Mouse (Mus musculus): ENCODE measurements around the gene Brinp1.
A peak's percentile ranks its signal among the peaks of the same experiment; 100 is the strongest.

Gene Brinp1

GRCm38 (mm10) chr4:68954322-68954901 is at the start of gene Brinp1:
Brinp1 (minus strand) TSS chr4:68954397.
- DNase-seq, result peak; percentile 91 to 96

GRCm38 (mm10) chr4:68957265-68957664 is 3.1 kb upstream of the Brinp1 start:
- DNase-seq, result no peak

- peak; percentile 32 to 46 for DNase-seq
These were observed 1.4 kb upstream of the Brinp1 start for GRCm38 (mm10) chr4:68955621-68956020.

- no peak for DNase-seq
These were observed 403 bp downstream of the Brinp1 start for GRCm38 (mm10) chr4:68953667-68954321.

GRCm38 (mm10) chr4:68953131-68953551 is 1.1 kb downstream of the Brinp1 start:
- DNase-seq, result peak; percentile 56 to 72

GRCm38 (mm10) chr4:68950556-68950955 is 3.6 kb downstream of the Brinp1 start:
- DNase-seq, result peak; percentile 97

GRCm38 (mm10) chr4:68942938-68943337 is 11.3 kb downstream of the Brinp1 start:
- no peak for DNase-seq

GRCm38 (mm10) chr4:68930022-68930421 is 24.2 kb downstream of the Brinp1 start:
- DNase-seq, result peak in 1 of 2 experiments; percentile 10

- no peak for DNase-seq
These were observed 28.1 kb downstream of the Brinp1 start for GRCm38 (mm10) chr4:68926091-68926490.

GRCm38 (mm10) chr4:68922944-68923343 is 31.3 kb downstream of the Brinp1 start:
- no peak for DNase-seq

GRCm38 (mm10) chr4:68922504-68922903 is 31.7 kb downstream of the Brinp1 start:
- DNase-seq, result no peak

- peak in 1 of 2 experiments; percentile 25 for DNase-seq
These were observed 34.1 kb downstream of the Brinp1 start for GRCm38 (mm10) chr4:68920127-68920526.

- DNase-seq, result no peak
These were observed 43.3 kb downstream of the Brinp1 start for GRCm38 (mm10) chr4:68910942-68911341.

- DNase-seq, result peak; percentile 35 to 47
These were observed 47.6 kb downstream of the Brinp1 start for GRCm38 (mm10) chr4:68906417-68907210.

GRCm38 (mm10) chr4:68890526-68890925 is 63.7 kb downstream of the Brinp1 start:
- no peak for DNase-seq

GRCm38 (mm10) chr4:68886276-68886675 is 67.9 kb downstream of the Brinp1 start:
- DNase-seq, result no peak

- DNase-seq, result no peak
These were observed 82.2 kb downstream of the Brinp1 start for GRCm38 (mm10) chr4:68872028-68872427.

- no peak for DNase-seq
These were observed 88.9 kb downstream of the Brinp1 start for GRCm38 (mm10) chr4:68865135-68865767.

- no peak for DNase-seq
These were observed 89.5 kb downstream of the Brinp1 start for GRCm38 (mm10) chr4:68864668-68865067.

- DNase-seq, result peak; percentile 66 to 82
These were observed 97.3 kb downstream of the Brinp1 start for GRCm38 (mm10) chr4:68856868-68857267.

GRCm38 (mm10) chr4:68849671-68850070 is 104.5 kb downstream of the Brinp1 start:
- DNase-seq, result peak; percentile 57 to 70

- DNase-seq, result peak; percentile 27 to 44
These were observed 107.2 kb downstream of the Brinp1 start for GRCm38 (mm10) chr4:68846976-68847375.

GRCm38 (mm10) chr4:68845964-68846363 is 108.2 kb downstream of the Brinp1 start:
- DNase-seq, result peak; percentile 62 to 63

All from cerebellum, postnatal 10 days (tissue).